Mouse (Mus musculus) embryonic facial prominence, embryonic 11.5 days (tissue): ENCODE measurements around the gene Slc41a3. TPM values are rescaled to one million over a fixed set of nuclear protein-coding genes. Genes with fewer than 3 reads are reported as not detected.

Experiments used
- ATAC-seq: fragments of 200-750 bp; cut with Nextera tagmentation; replicated peaks from 2 replicates; pipeline ENCODE4 v1.8.0; 2017; ENCODE audit warnings: low read depth; ENCODE audit not compliant: insufficient number of reproducible peaks, low FRiP score, low TSS enrichment
- DNase-seq: peaks from one replicate; pipeline ENCODE4 v3.0.0-alpha.2; 2015; ENCODE audit warnings: low spot score
- H3K27ac ChIP-seq: fragments of 300-500 bp; sonication (generic); replicated peaks from 2 replicates; pipeline ENCODE4 v1.5.1; 2014; ENCODE audit warnings: mild to moderate bottlenecking, low read depth, low read length, control low read depth
- H3K27me3 ChIP-seq: fragments of 300-500 bp; sonication (generic); 2 replicates; pipeline ENCODE4 v1.6.1; 2014; ENCODE audit warnings: mild to moderate bottlenecking, low read length, moderate library complexity, mixed read lengths; ENCODE audit not compliant: control insufficient read depth, insufficient read depth
- H3K36me3 ChIP-seq: fragments of 300-500 bp; sonication (generic); replicated peaks from 2 replicates; pipeline ENCODE4 v1.6.1; 2014; ENCODE audit warnings: low read depth, mild to moderate bottlenecking, low read length, moderate library complexity, mixed read lengths; ENCODE audit not compliant: control insufficient read depth, insufficient read depth
- H3K4me1 ChIP-seq: fragments of 300-500 bp; sonication (generic); 2 replicates; pipeline ENCODE4 v1.6.1; 2014; ENCODE audit warnings: low read length, mixed read lengths; ENCODE audit not compliant: control insufficient read depth, insufficient read depth
- H3K4me2 ChIP-seq: fragments of 300-500 bp; sonication (generic); 2 replicates; pipeline ENCODE4 v1.6.1; 2014; ENCODE audit warnings: low read depth, mild to moderate bottlenecking, control low read depth, low read length, moderate library complexity
- H3K4me3 ChIP-seq: fragments of 300-500 bp; sonication (generic); 2 replicates; pipeline ENCODE4 v1.5.1; 2014; ENCODE audit warnings: low read depth, low read length, control low read depth
- H3K9ac ChIP-seq: fragments of 300-500 bp; sonication (generic); replicated peaks from 2 replicates; pipeline ENCODE4 v1.6.1; 2014; ENCODE audit warnings: mild to moderate bottlenecking, control low read depth, low read length
- H3K9me3 ChIP-seq: fragments of 300-500 bp; sonication (generic); replicated peaks from 2 replicates; pipeline ENCODE4 v1.6.1; 2016; ENCODE audit warnings: mild to moderate bottlenecking, low read length, inconsistent platforms, mixed read lengths; ENCODE audit not compliant: control insufficient read depth
- WGBS: fragments of 180-500 bp; shearing (Covaris S2); extraction: QIAGEN DNeasy Blood & Tissue Kit; methylation state at CpG from one replicate; pipeline ENCODE4 v1.1.7; 2014; 5-methylcytosine and 5-hydroxymethylcytosine counted together
- polyA plus RNA-seq: library from polyadenylated mRNA; unstranded; fragments of >200 nt; fragmentation: Nextera tagmentation; extraction: Ambion mirVana; gene quantifications from 2 replicates; pipeline ENCODE4 v1.2.1, GENCODE M21; 2014

The Slc41a3 gene
- polyA plus RNA-seq, 1 experiment from 2014 or later = 2.5 TPM

- H3K4me1 ChIP-seq = no peaks in the 10 kb centered on the region
- H3K9me3 ChIP-seq = no peaks in the 10 kb centered on the region
- H3K9ac ChIP-seq = no peak overlapping the region
- no peak for ATAC-seq
- WGBS = 93% methylated on average over 5 of the region's 5 CpGs
- H3K4me3 ChIP-seq = no peak overlapping the region
- no peak overlapping the region for H3K4me2 ChIP-seq
- no peak overlapping the region for H3K27ac ChIP-seq
- no peaks in the 10 kb centered on the region for H3K27me3 ChIP-seq
- H3K36me3 ChIP-seq = no peaks in the 10 kb centered on the region; the same call in none of the 2 replicates
- DNase-seq = no peak
Observed at GRCm38 (mm10) chr6:90662148-90662547, 57.6 kb downstream of the Slc41a3 start.

DNA sequence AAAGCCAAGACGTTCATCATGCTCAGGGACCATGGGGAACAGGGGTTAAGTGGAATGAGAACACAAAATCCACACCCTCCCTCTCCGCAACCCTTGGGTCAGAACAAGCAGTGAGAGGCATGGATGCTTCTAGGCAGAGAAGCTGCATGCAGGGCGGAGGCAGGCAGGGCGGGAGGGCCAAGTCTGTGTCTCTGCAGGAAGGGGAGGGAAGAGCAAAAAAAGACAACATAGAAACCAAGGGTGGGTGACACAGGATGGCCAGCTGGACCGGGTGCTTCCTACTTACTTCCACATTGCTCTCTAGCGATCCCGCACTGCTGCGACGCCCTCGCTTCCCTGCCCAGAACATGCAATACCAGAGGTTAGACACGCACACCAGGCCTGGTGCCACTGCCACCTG lies 59.2 kb downstream of the Slc41a3 start:
- H3K9ac ChIP-seq = no peak overlapping the region
- no peak overlapping the region for H3K4me3 ChIP-seq
- no peak for DNase-seq
- WGBS = 84% methylated on average over 11 of the region's 11 CpGs
- H3K4me2 ChIP-seq = no peak overlapping the region
- H3K27ac ChIP-seq = no peak overlapping the region
- ATAC-seq = no peak
- no peaks in the 10 kb centered on the region; the same call in none of the 2 replicates for H3K36me3 ChIP-seq
- no peaks in the 10 kb centered on the region for H3K27me3 ChIP-seq
- H3K4me1 ChIP-seq = no peaks in the 10 kb centered on the region
- no peaks in the 10 kb centered on the region for H3K9me3 ChIP-seq

DNA sequence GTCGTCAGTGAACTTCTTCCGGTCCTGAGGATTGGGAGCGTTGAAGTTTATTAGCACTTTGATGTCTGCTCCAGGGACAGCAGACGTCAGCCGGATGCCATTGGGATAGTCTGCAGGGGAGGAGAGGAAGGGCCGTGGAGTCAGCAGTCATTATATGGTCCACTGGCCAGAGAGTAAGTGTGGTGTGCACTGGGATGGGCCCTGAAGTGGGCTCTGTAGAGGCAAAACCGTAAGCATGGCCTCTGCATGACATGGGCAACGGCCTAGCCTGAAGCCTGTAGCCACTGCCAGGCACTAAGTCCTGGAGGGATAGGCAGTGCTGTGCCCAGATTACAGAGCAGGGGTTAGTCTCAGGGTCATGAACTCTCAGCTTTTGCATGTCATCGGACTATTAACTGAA lies 64.2 kb downstream of the Slc41a3 start:
- H3K27ac ChIP-seq = no peak overlapping the region
- DNase-seq (no peak), ATAC-seq (no peak)
- no peak overlapping the region for H3K9ac ChIP-seq
- no peaks in the 10 kb centered on the region for H3K27me3 ChIP-seq
- 89% methylated on average over 9 of the region's 9 CpGs for WGBS
- no peak overlapping the region for H3K4me3 ChIP-seq
- H3K9me3 ChIP-seq = no peaks in the 10 kb centered on the region
- H3K4me1 ChIP-seq = no peaks in the 10 kb centered on the region
- no peak overlapping the region for H3K4me2 ChIP-seq
- H3K36me3 ChIP-seq = peaks cover 6% of the 10 kb centered on the region

DNA sequence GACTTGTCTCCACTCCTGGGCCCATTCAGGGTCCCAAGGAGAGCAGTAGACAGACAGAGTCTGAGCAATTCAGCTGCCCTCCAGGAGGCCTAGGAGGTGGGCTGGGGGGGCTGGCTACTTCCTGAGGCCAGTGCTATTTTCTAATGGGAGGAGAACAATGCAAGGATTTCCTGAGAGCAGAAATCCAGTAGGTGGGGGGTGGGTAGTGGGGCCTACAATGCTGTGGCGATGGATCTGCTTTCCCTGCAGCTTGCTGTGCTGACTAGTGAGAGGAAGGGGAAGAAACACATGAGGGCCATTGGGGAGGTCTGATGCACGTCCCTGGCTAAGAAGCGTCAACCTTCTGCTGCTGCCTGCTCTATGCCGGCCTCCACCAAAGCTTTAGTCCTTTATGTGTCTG lies 74.2 kb downstream of the Slc41a3 start:
- peaks cover 7% of the 10 kb centered on the region for H3K36me3 ChIP-seq
- no peak overlapping the region for H3K4me2 ChIP-seq
- no peaks in the 10 kb centered on the region for H3K4me1 ChIP-seq
- H3K9ac ChIP-seq = no peak overlapping the region
- ATAC-seq = no peak
- no peaks in the 10 kb centered on the region for H3K9me3 ChIP-seq
- H3K27ac ChIP-seq = no peak overlapping the region
- no peaks in the 10 kb centered on the region for H3K27me3 ChIP-seq
- no peak overlapping the region for H3K4me3 ChIP-seq
- WGBS = 73% methylated on average over 4 of the region's 4 CpGs
- DNase-seq = no peak

- ATAC-seq (no peak), DNase-seq (no peak)
- H3K4me3 ChIP-seq = no peak overlapping the region
- H3K4me1 ChIP-seq = no peaks in the 10 kb centered on the region
- no peaks in the 10 kb centered on the region for H3K27me3 ChIP-seq
- H3K4me2 ChIP-seq = no peak overlapping the region
- H3K9ac ChIP-seq = no peak overlapping the region
- H3K27ac ChIP-seq = no peak overlapping the region
- no peaks in the 10 kb centered on the region for H3K9me3 ChIP-seq
- peaks cover 4% of the 10 kb centered on the region for H3K36me3 ChIP-seq
- WGBS = 82% methylated on average over 12 of the region's 12 CpGs
Observed at GRCm38 (mm10) chr6:90680401-90680800, 75.9 kb downstream of the Slc41a3 start.

GRCm38 (mm10) chr6:90683831-90684532 lies 79.5 kb downstream of the Slc41a3 start:
- no peak overlapping the region for H3K27ac ChIP-seq
- ATAC-seq (no peak), DNase-seq (no peak)
- no peak overlapping the region for H3K4me2 ChIP-seq
- no peaks in the 10 kb centered on the region for H3K4me1 ChIP-seq
- H3K27me3 ChIP-seq = no peaks in the 10 kb centered on the region
- no peak overlapping the region for H3K4me3 ChIP-seq
- H3K9ac ChIP-seq = no peak overlapping the region
- WGBS = 88% methylated on average over 3 of the region's 3 CpGs
- H3K9me3 ChIP-seq = no peaks in the 10 kb centered on the region
- H3K36me3 ChIP-seq = no peaks in the 10 kb centered on the region; the same call in 1 of the 2 replicates

DNA sequence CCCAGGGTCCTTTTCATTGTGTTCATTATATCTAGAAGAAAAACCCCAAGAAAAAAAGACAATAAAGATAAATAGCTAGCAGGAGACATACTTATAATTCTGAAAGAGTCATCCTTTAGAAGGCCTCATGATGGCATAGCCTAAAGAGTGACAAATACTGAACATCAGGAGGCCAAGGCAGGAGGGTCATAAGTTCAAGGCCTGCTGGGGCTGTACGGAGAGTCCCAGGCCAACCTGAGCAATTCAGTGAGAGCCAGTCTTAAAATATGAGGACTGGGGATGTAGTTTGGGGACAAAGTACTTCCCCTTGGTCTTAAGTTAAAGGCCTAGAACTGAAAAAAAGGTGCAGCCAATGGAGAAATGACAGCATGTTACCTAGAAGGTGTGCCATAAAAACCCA lies 82.3 kb downstream of the Slc41a3 start:
- Histone ChIP-seq H3K9me3 (no peaks in the 10 kb centered on the region), H3K27me3 (no peaks in the 10 kb centered on the region), H3K27ac (no peak overlapping the region), H3K4me1 (no peaks in the 10 kb centered on the region), H3K4me3 (no peak overlapping the region), H3K9ac (no peak overlapping the region), H3K4me2 (no peak overlapping the region), H3K36me3 (no peaks in the 10 kb centered on the region; the same call in 1 of the 2 replicates)
- WGBS = 75% methylated on average over 1 of the region's 1 CpGs
- DNase-seq (no peak), ATAC-seq (no peak)

GRCm38 (mm10) chr6:90688003-90688402 lies 83.5 kb downstream of the Slc41a3 start:
- Histone ChIP-seq H3K4me3 (no peak overlapping the region), H3K4me1 (no peaks in the 10 kb centered on the region), H3K9ac (no peak overlapping the region), H3K4me2 (no peak overlapping the region), H3K27ac (no peak overlapping the region), H3K36me3 (no peaks in the 10 kb centered on the region; the same call in 1 of the 2 replicates), H3K9me3 (no peaks in the 10 kb centered on the region), H3K27me3 (no peaks in the 10 kb centered on the region)
- DNase-seq (no peak), ATAC-seq (no peak)
- 93% methylated on average over 6 of the region's 6 CpGs for WGBS
